Mouse (Mus musculus): ENCODE data around the gene Eif2b4.
A peak's percentile ranks its signal among the peaks of the same experiment; 100 is the strongest.

DNA sequence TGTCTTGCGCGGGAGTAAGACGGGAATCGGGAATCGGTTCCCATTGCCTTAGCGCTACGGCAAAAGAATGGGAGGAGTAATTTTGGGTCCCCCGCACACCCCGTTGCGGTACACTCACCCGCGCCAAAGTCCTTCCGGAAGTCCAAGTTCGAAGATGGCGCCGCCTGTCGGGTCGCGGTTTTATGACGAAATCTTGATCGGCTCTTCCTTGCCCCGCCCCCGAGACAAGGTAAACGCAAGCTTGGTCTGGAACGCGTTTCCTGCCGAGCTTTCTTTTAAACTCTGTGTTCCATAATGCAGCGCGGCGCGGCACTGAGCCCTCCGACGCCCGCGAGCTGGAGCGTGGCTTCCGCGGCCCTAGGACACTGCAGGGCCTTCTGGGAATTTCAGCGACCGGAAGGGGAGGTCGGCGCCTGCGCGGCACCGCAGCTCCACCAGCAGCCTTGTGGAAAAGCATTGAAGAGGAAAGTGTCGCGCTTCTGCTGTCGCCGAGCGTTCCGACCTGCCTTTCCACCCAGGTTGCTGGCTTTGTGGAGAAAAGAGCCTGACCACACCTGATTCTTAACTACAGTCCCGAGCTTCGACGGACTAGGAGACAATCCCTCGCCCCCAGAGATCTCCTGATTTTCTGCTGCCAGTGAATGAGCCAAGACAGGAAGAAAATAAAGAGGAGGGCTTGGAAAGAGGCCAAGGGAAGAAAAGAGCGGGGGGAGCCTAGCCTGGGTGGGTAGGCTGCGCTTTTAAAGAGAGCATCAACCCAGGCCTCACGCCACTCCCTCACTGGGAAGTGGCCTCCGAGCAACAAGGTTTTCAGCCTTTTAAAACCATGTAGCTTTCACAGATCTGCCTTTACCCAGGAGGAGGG is 13.2 kb downstream of the Eif2b4 start, which contains the start of the genes Gm29609 and Gtf3c2:
- TF ChIP-seq CTCF (IDR thresholded peaks at IDR 0.05; ENCODE audit: borderline replicate concordance, insufficient read depth, low read length) (no peak), POLR2A (IDR thresholded peaks at IDR 0.05; ENCODE audit: low read depth, low read length) (peak; percentile 78)

Data from embryonic fibroblast, embryonic 13.5 days (primary cell).